Mouse (Mus musculus): ENCODE measurements around the gene Olfr1161.
"Not testable (repeated sequence)": the region's sequence is repeated elsewhere in the genome, so short reads cannot be mapped to it uniquely, and the experiment has no call there.

Olfr1161 gene

GRCm38 (mm10) chr2:88022474-88022873 lies at the start of gene Olfr1161:
Olfr1161 (plus strand) TSS chr2:88022774.
- not testable (repeated sequence) for DNase-seq

- no peak for DNase-seq
These were observed 48.0 kb upstream of the Olfr1161 start, which contains the start of gene Olfr74 for GRCm38 (mm10) chr2:87974563-87974962. Olfr74 (minus strand) TSS chr2:87974663.

GRCm38 (mm10) chr2:87989813-87990212 lies 32.8 kb upstream of the Olfr1161 start, which contains the start of gene Olfr1158:
Olfr1158 (plus strand) TSS chr2:87990113.
- DNase-seq, result no peak

GRCm38 (mm10) chr2:88007515-88008318 lies 14.9 kb upstream of the Olfr1161 start, which contains the start of gene Olfr1160:
Olfr1160 (minus strand) TSS chr2:88008268.
- DNase-seq, result no peak

- no peak for DNase-seq
These were observed 15.0 kb downstream of the Olfr1161 start, which contains the start of gene Olfr73 for GRCm38 (mm10) chr2:88037599-88037998. Olfr73 (minus strand) TSS chr2:88037699.

GRCm38 (mm10) chr2:88051029-88051428 lies 28.5 kb downstream of the Olfr1161 start, which contains the start of gene Olfr1162:
Olfr1162 (minus strand) TSS chr2:88051129.
- no peak for DNase-seq

GRCm38 (mm10) chr2:88063587-88063986 lies 41.0 kb downstream of the Olfr1161 start:
- DNase-seq, result no peak

GRCm38 (mm10) chr2:88071730-88072129 lies 49.2 kb downstream of the Olfr1161 start, which contains the start of gene Olfr1163:
Olfr1163 (minus strand) TSS chr2:88071830.
- DNase-seq, result no peak
